Mouse (Mus musculus) ES-E14 (cell line): ENCODE measurements around the gene Slc38a10.

ENCODE experiments used
- CHD2 ChIP-seq: IDR thresholded peaks from 2 replicates; pipeline ENCODE4 v1.6.1; 2014; ENCODE audit warnings: mild to moderate bottlenecking, low read depth, low read length, inconsistent platforms
- ZC3H11A ChIP-seq: IDR thresholded peaks from 2 replicates; pipeline ENCODE4 v1.6.1; 2012; ENCODE audit warnings: low read depth, mild to moderate bottlenecking, inconsistent platforms, low read length, borderline replicate concordance
- ZNF384 ChIP-seq: IDR thresholded peaks from 2 replicates; pipeline ENCODE4 v1.6.1; 2012; ENCODE audit warnings: low read depth, low read length, inconsistent platforms

GRCm38 (mm10) chr11:120167921-120168356 lies 16.8 kb upstream of the Slc38a10 start:
- TF ChIP-seq CHD2, result no peak
- TF ChIP-seq ZNF384, result no peak
- no peak for TF ChIP-seq ZC3H11A
